Mouse (Mus musculus): ENCODE results near the gene Stx4a. TPM values are rescaled to one million over a fixed set of nuclear protein-coding genes. Genes with fewer than 3 reads are reported as not detected.

The Stx4a gene
- total and polyA plus RNA-seq, 2 experiments from 2014 or later = 7.1 to 20.7 TPM

DNA sequence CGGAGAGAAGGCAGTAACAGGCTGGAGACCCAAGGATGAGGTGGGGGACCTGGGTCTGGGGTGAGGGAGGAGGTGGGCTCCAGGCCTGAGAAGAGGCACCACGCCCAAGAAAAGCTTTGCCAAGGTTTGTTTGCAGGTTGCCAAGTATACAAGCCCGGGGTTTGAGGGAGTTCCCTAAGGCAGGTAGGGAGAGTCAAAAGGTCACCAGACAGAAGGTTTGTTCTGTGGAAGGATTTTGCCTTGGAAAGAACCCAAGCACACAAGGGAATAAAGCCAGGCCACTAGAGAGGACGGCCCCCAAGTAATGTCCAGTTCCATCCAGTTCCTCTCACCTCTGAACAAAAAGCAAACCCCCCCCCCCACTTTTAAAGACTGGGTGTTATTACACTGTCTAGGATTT lies 12.9 kb upstream of the Stx4a start:
- Histone ChIP-seq H3K4me2 (ENCODE audit: low read depth, low read length, poor library complexity, severe bottlenecking) (no peak overlapping the region), H3K9ac (replicated peaks; ENCODE audit: low read length, poor library complexity, severe bottlenecking) (no peak overlapping the region), H3K9me3 (ENCODE audit: low read length) (no peaks in the 10 kb centered on the region), H3K27ac (ENCODE audit: low read depth, low read length) (no peak overlapping the region), H3K36me3 (ENCODE audit: insufficient read depth, low read length) (peaks cover 66% of the 10 kb centered on the region), H3K4me1 (ENCODE audit: insufficient read depth, low read length) (no peaks in the 10 kb centered on the region), H3K27me3 (ENCODE audit: insufficient read depth, low read length) (no peaks in the 10 kb centered on the region), H3K4me3 (ENCODE audit: low read depth, low read length) (no peak overlapping the region)
- TF ChIP-seq CTCF (IDR thresholded peaks at IDR 0.05) = no peak
- WGBS = 93% methylated on average over 4 of the region's 4 CpGs
- no peak for DNase-seq (ENCODE audit: low spot score)
- ATAC-seq (ENCODE audit: low FRiP score) = no peak

DNA sequence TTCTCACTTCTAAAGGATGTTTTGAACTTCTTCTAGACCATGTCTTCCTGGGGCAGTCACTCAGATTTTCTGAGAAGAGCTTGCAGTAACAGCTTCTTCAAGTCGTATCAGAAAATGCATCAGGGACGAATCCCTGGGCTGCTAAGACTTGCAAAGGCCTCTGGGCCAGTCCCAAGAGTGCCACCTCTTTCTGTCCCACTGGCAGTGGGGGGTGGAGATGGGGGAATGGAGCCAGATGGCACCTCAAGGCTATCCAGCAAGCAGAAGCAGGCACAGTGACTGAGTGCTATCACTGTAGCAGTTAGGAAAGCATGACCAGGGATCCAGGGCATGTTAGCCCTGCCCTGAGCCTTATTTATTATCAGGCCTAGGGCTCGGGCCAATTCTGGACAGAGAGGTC lies 11.8 kb upstream of the Stx4a start:
- WGBS = 87% methylated on average over 3 of the region's 3 CpGs
- peaks cover 60% of the 10 kb centered on the region for H3K36me3 ChIP-seq (ENCODE audit: insufficient read depth, low read length)

GRCm38 (mm10) chr7:127813821-127814220 lies 10.3 kb upstream of the Stx4a start:
- WGBS = 86% methylated on average over 4 of the region's 4 CpGs
- DNase-seq (ENCODE audit: low spot score) (no peak), ATAC-seq (ENCODE audit: low FRiP score) (no peak)
- Histone ChIP-seq H3K27ac (ENCODE audit: low read depth, low read length) (no peak overlapping the region), H3K27me3 (ENCODE audit: insufficient read depth, low read length) (no peaks in the 10 kb centered on the region), H3K9me3 (ENCODE audit: low read length) (no peaks in the 10 kb centered on the region), H3K36me3 (ENCODE audit: insufficient read depth, low read length) (peaks cover 56% of the 10 kb centered on the region), H3K9ac (replicated peaks; ENCODE audit: low read length, poor library complexity, severe bottlenecking) (no peak overlapping the region), H3K4me3 (ENCODE audit: low read depth, low read length) (no peak overlapping the region), H3K4me2 (ENCODE audit: low read depth, low read length, poor library complexity, severe bottlenecking) (no peak overlapping the region), H3K4me1 (ENCODE audit: insufficient read depth, low read length) (no peaks in the 10 kb centered on the region)
- TF ChIP-seq CTCF (IDR thresholded peaks at IDR 0.05) = no peak

More for the DNA sequence above, 11.8 kb upstream of the Stx4a start:
- no peak for DNase-seq (ENCODE audit: low spot score)
- Histone ChIP-seq H3K9me3 (ENCODE audit: low read length) (no peaks in the 10 kb centered on the region), H3K27ac (ENCODE audit: low read depth, low read length) (no peak overlapping the region), H3K9ac (replicated peaks; ENCODE audit: low read length, poor library complexity, severe bottlenecking) (no peak overlapping the region), H3K4me3 (ENCODE audit: low read depth, low read length) (no peak overlapping the region), H3K4me1 (ENCODE audit: insufficient read depth, low read length) (no peaks in the 10 kb centered on the region), H3K4me2 (ENCODE audit: low read depth, low read length, poor library complexity, severe bottlenecking) (no peak overlapping the region), H3K27me3 (ENCODE audit: insufficient read depth, low read length) (no peaks in the 10 kb centered on the region)
- no peak for TF ChIP-seq CTCF (IDR thresholded peaks at IDR 0.05)
- no peak for ATAC-seq (ENCODE audit: low FRiP score)

GRCm38 (mm10) chr7:127814241-127814921 lies 9.7 kb upstream of the Stx4a start:
- H3K27me3 ChIP-seq (ENCODE audit: insufficient read depth, low read length) = no peaks in the 10 kb centered on the region
- DNase-seq (ENCODE audit: low spot score) (peak; percentile 65), ATAC-seq (ENCODE audit: low FRiP score) (no peak)
- H3K9ac ChIP-seq (replicated peaks; ENCODE audit: low read length, poor library complexity, severe bottlenecking) = no peak overlapping the region
- H3K27ac ChIP-seq (ENCODE audit: low read depth, low read length) = no peak overlapping the region
- H3K4me1 ChIP-seq (ENCODE audit: insufficient read depth, low read length) = no peaks in the 10 kb centered on the region
- H3K36me3 ChIP-seq (ENCODE audit: insufficient read depth, low read length) = peaks cover 50% of the 10 kb centered on the region
- no peak for TF ChIP-seq CTCF (IDR thresholded peaks at IDR 0.05)
- WGBS = 83% methylated on average over 19 of the region's 19 CpGs
- H3K9me3 ChIP-seq (ENCODE audit: low read length) = no peaks in the 10 kb centered on the region
- no peak overlapping the region for H3K4me3 ChIP-seq (ENCODE audit: low read depth, low read length)
- H3K4me2 ChIP-seq (ENCODE audit: low read depth, low read length, poor library complexity, severe bottlenecking) = no peak overlapping the region

DNA sequence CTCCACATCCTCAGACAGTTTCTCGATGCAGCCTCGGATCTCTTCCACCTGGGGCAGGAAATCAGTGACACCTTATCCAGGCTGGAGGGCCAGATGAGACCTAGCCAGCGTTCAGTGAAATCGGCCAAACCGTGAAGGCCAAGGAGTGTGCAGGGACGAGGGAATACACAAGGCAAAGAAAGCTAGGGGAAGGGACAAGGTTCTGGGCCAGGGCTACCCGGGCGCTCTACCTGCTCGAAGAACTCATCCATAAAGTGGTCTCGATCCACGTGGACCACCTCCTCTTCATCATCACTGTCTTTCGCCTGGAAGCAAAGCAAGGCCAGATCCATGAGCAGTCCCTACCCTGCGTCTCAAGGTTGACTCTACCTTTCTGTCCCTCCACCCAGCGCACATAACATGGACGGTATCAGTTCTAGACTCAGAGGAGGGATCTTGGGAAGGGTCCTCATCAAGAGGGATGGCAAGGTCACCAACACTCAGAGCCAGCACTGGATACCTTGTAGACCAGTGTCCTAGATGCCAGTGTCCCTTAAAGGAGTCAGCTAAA lies 8.9 kb upstream of the Stx4a start:
- Histone ChIP-seq H3K4me3 (ENCODE audit: low read depth, low read length) (no peak overlapping the region), H3K4me2 (ENCODE audit: low read depth, low read length, poor library complexity, severe bottlenecking) (no peak overlapping the region), H3K27ac (ENCODE audit: low read depth, low read length) (no peak overlapping the region), H3K4me1 (ENCODE audit: insufficient read depth, low read length) (no peaks in the 10 kb centered on the region), H3K9me3 (ENCODE audit: low read length) (no peaks in the 10 kb centered on the region), H3K36me3 (ENCODE audit: insufficient read depth, low read length) (peaks cover 42% of the 10 kb centered on the region), H3K9ac (replicated peaks; ENCODE audit: low read length, poor library complexity, severe bottlenecking) (no peak overlapping the region), H3K27me3 (ENCODE audit: insufficient read depth, low read length) (no peaks in the 10 kb centered on the region)
- ATAC-seq (ENCODE audit: low FRiP score) = no peak
- 93% methylated on average over 15 of the region's 15 CpGs for WGBS
- no peak for DNase-seq (ENCODE audit: low spot score)
- TF ChIP-seq CTCF (IDR thresholded peaks at IDR 0.05) = no peak

GRCm38 (mm10) chr7:127815954-127816821 lies 7.9 kb upstream of the Stx4a start:
- H3K27ac ChIP-seq (ENCODE audit: low read depth, low read length) = no peak overlapping the region
- TF ChIP-seq CTCF (IDR thresholded peaks at IDR 0.05) = peak; percentile 40
- DNase-seq (ENCODE audit: low spot score) (peak; percentile 14), ATAC-seq (ENCODE audit: low FRiP score) (no peak)
- no peak overlapping the region for H3K4me3 ChIP-seq (ENCODE audit: low read depth, low read length)
- no peaks in the 10 kb centered on the region for H3K27me3 ChIP-seq (ENCODE audit: insufficient read depth, low read length)
- no peak overlapping the region for H3K4me2 ChIP-seq (ENCODE audit: low read depth, low read length, poor library complexity, severe bottlenecking)
- no peaks in the 10 kb centered on the region for H3K4me1 ChIP-seq (ENCODE audit: insufficient read depth, low read length)
- H3K9me3 ChIP-seq (ENCODE audit: low read length) = no peaks in the 10 kb centered on the region
- H3K36me3 ChIP-seq (ENCODE audit: insufficient read depth, low read length) = peaks cover 32% of the 10 kb centered on the region
- H3K9ac ChIP-seq (replicated peaks; ENCODE audit: low read length, poor library complexity, severe bottlenecking) = no peak overlapping the region
- WGBS = 69% methylated on average over 15 of the region's 15 CpGs
